Mouse (Mus musculus): ENCODE results near the gene Abhd14b. TPM values are rescaled to one million over a fixed set of nuclear protein-coding genes. Genes with fewer than 3 reads are reported as not detected.

Abhd14b gene
- total and polyA plus RNA-seq, 2 experiments from 2014 or later: 13.8 to 16.2 TPM

GRCm38 (mm10) chr9:106421033-106421864, 26.0 kb upstream of the Abhd14b start:
- Histone ChIP-seq H3K27ac (ENCODE audit: low read depth, low read length) (no peak overlapping the region), H3K9ac (replicated peaks; ENCODE audit: low read length, poor library complexity, severe bottlenecking) (0 out of 2 replicates have a peak overlapping the region, but pooled peaks have one; percentile 33), H3K27me3 (ENCODE audit: insufficient read depth, low read length) (no peaks in the 10 kb centered on the region), H3K4me3 (ENCODE audit: low read depth, low read length) (no peak overlapping the region), H3K36me3 (ENCODE audit: insufficient read depth, low read length) (no peaks in the 10 kb centered on the region), H3K4me1 (ENCODE audit: insufficient read depth, low read length) (peaks cover 23% of the 10 kb centered on the region), H3K9me3 (ENCODE audit: low read length) (no peaks in the 10 kb centered on the region), H3K4me2 (ENCODE audit: low read depth, low read length, poor library complexity, severe bottlenecking) (peak overlapping the region; percentile 23)
- TF ChIP-seq CTCF (IDR thresholded peaks at IDR 0.05): no peak
- 0 out of 2 replicates have a peak, but pooled peaks have one; percentile 61 for ATAC-seq (ENCODE audit: low FRiP score)
- DNase-seq (ENCODE audit: low spot score): no peak
- WGBS: 8% methylated on average over 17 of the region's 18 CpGs

GRCm38 (mm10) chr9:106421865-106422160, 25.4 kb upstream of the Abhd14b start:
- 0% methylated on average over 3 of the region's 3 CpGs for WGBS
- H3K27ac ChIP-seq (ENCODE audit: low read depth, low read length): no peak overlapping the region

GRCm38 (mm10) chr9:106428719-106429220, 18.5 kb upstream of the Abhd14b start:
- Histone ChIP-seq H3K4me2 (ENCODE audit: low read depth, low read length, poor library complexity, severe bottlenecking) (peak overlapping the region; percentile 68), H3K9me3 (ENCODE audit: low read length) (no peaks in the 10 kb centered on the region), H3K36me3 (ENCODE audit: insufficient read depth, low read length) (peaks cover 20% of the 10 kb centered on the region), H3K4me3 (ENCODE audit: low read depth, low read length) (peak overlapping the region; percentile 64), H3K27ac (ENCODE audit: low read depth, low read length) (peak overlapping the region; percentile 95), H3K4me1 (ENCODE audit: insufficient read depth, low read length) (no peaks in the 10 kb centered on the region), H3K9ac (replicated peaks; ENCODE audit: low read length, poor library complexity, severe bottlenecking) (peak overlapping the region; percentile 59), H3K27me3 (ENCODE audit: insufficient read depth, low read length) (no peaks in the 10 kb centered on the region)
- peak; percentile 32 for TF ChIP-seq CTCF (IDR thresholded peaks at IDR 0.05)
- ATAC-seq (ENCODE audit: low FRiP score) (peak; percentile 72), DNase-seq (ENCODE audit: low spot score) (peak; percentile 54)
- 5% methylated on average over 11 of the region's 11 CpGs for WGBS

More at GRCm38 (mm10) chr9:106421865-106422160, 25.4 kb upstream of the Abhd14b start:
- DNase-seq (ENCODE audit: low spot score) (peak; percentile 93), ATAC-seq (ENCODE audit: low FRiP score) (peak; percentile 75)
- Histone ChIP-seq H3K4me3 (ENCODE audit: low read depth, low read length) (no peak overlapping the region), H3K36me3 (ENCODE audit: insufficient read depth, low read length) (no peaks in the 10 kb centered on the region), H3K4me1 (ENCODE audit: insufficient read depth, low read length) (peaks cover 23% of the 10 kb centered on the region), H3K27me3 (ENCODE audit: insufficient read depth, low read length) (no peaks in the 10 kb centered on the region), H3K4me2 (ENCODE audit: low read depth, low read length, poor library complexity, severe bottlenecking) (peak overlapping the region; percentile 23), H3K9ac (replicated peaks; ENCODE audit: low read length, poor library complexity, severe bottlenecking) (no peak overlapping the region), H3K9me3 (ENCODE audit: low read length) (no peaks in the 10 kb centered on the region)
- TF ChIP-seq CTCF (IDR thresholded peaks at IDR 0.05): peak; percentile 97

- H3K4me1 ChIP-seq (ENCODE audit: insufficient read depth, low read length): no peaks in the 10 kb centered on the region
- TF ChIP-seq CTCF (IDR thresholded peaks at IDR 0.05): no peak
- no peaks in the 10 kb centered on the region for H3K27me3 ChIP-seq (ENCODE audit: insufficient read depth, low read length)
- WGBS: under 1% methylated on average over 55 of the region's 55 CpGs
- ATAC-seq (ENCODE audit: low FRiP score): peak; percentile 92
- peaks cover 23% of the 10 kb centered on the region for H3K36me3 ChIP-seq (ENCODE audit: insufficient read depth, low read length)
- H3K27ac ChIP-seq (ENCODE audit: low read depth, low read length): peak within 1 kb of the TSS; percentile 95
- H3K9me3 ChIP-seq (ENCODE audit: low read length): no peaks in the 10 kb centered on the region
- DNase-seq (ENCODE audit: low spot score): peak; percentile 98
- H3K9ac ChIP-seq (replicated peaks; ENCODE audit: low read length, poor library complexity, severe bottlenecking): peak within 1 kb of the TSS; percentile 93
- peak within 1 kb of the TSS; percentile 84 for H3K4me2 ChIP-seq (ENCODE audit: low read depth, low read length, poor library complexity, severe bottlenecking)
- peak within 1 kb of the TSS; percentile 64 for H3K4me3 ChIP-seq (ENCODE audit: low read depth, low read length)
These were observed 17.8 kb upstream of the Abhd14b start, which contains the start of gene Rpl29 for GRCm38 (mm10) chr9:106429221-106430014. Rpl29 (plus strand) TSS chr9:106429454.

- H3K4me1 ChIP-seq (ENCODE audit: insufficient read depth, low read length): no peaks in the 10 kb centered on the region
- 1% methylated on average over 4 of the region's 4 CpGs for WGBS
- H3K27ac ChIP-seq (ENCODE audit: low read depth, low read length): peak overlapping the region; percentile 95
- no peaks in the 10 kb centered on the region for H3K9me3 ChIP-seq (ENCODE audit: low read length)
- no peak for ATAC-seq (ENCODE audit: low FRiP score)
- no peaks in the 10 kb centered on the region for H3K27me3 ChIP-seq (ENCODE audit: insufficient read depth, low read length)
- H3K4me2 ChIP-seq (ENCODE audit: low read depth, low read length, poor library complexity, severe bottlenecking): peak overlapping the region; percentile 84
- no peak for TF ChIP-seq CTCF (IDR thresholded peaks at IDR 0.05)
- peak overlapping the region; percentile 93 for H3K9ac ChIP-seq (replicated peaks; ENCODE audit: low read length, poor library complexity, severe bottlenecking)
- peaks cover 23% of the 10 kb centered on the region for H3K36me3 ChIP-seq (ENCODE audit: insufficient read depth, low read length)
- peak overlapping the region; percentile 64 for H3K4me3 ChIP-seq (ENCODE audit: low read depth, low read length)
- no peak for DNase-seq (ENCODE audit: low spot score)
These were observed 17.3 kb upstream of the Abhd14b start for GRCm38 (mm10) chr9:106430015-106430264.
